Mouse (Mus musculus): Measurements from ENCODE around the gene Igsf3. TPM values are rescaled to one million over a fixed set of nuclear protein-coding genes. Genes with fewer than 3 reads are reported as not detected.

Igsf3 gene
- total RNA-seq, 2 experiments from 2014 or later, result 6.6 to 10.6 TPM

- intact Hi-C loops (cut with DNase I; ENCODE audit: low total_unique reads), result no loop called here
- DNase-seq, result no peak
These were observed 53.9 kb downstream of the Igsf3 start for GRCm38 (mm10) chr3:101430755-101431115.

GRCm38 (mm10) chr3:101435672-101436071, 58.8 kb downstream of the Igsf3 start:
- intact Hi-C loops (cut with DNase I; ENCODE audit: low total_unique reads), result no loop called here
- no peak for DNase-seq

- DNase-seq, result no peak
- intact Hi-C loops (cut with DNase I; ENCODE audit: low total_unique reads), result no loop called here
These were observed 59.6 kb downstream of the Igsf3 start for GRCm38 (mm10) chr3:101436469-101436868.

GRCm38 (mm10) chr3:101437021-101437563, 60.2 kb downstream of the Igsf3 start:
- DNase-seq, result no peak
- intact Hi-C loops (cut with DNase I; ENCODE audit: low total_unique reads), result no loop called here

- intact Hi-C loops (cut with DNase I; ENCODE audit: low total_unique reads), result no loop called here
These were observed 66.5 kb downstream of the Igsf3 start for GRCm38 (mm10) chr3:101443265-101443881.

GRCm38 (mm10) chr3:101444437-101444836, 67.6 kb downstream of the Igsf3 start:
- intact Hi-C loops (cut with DNase I; ENCODE audit: low total_unique reads), result no loop called here
- no peak for DNase-seq

More at GRCm38 (mm10) chr3:101443265-101443881, 66.5 kb downstream of the Igsf3 start:
- DNase-seq, result no peak

GRCm38 (mm10) chr3:101447239-101447638, 70.4 kb downstream of the Igsf3 start:
- intact Hi-C loops (cut with DNase I; ENCODE audit: low total_unique reads), result no loop called here
- no peak for DNase-seq

GRCm38 (mm10) chr3:101448765-101449164, 71.9 kb downstream of the Igsf3 start:
- no peak for DNase-seq
- intact Hi-C loops (cut with DNase I; ENCODE audit: low total_unique reads), result no loop called here

GRCm38 (mm10) chr3:101450811-101451428, 74.0 kb downstream of the Igsf3 start:
- no peak for DNase-seq
- intact Hi-C loops (cut with DNase I; ENCODE audit: low total_unique reads), result loop anchor here (10.0 kb wide), 1 partner anchor 486 kb away; the partner anchor contains the start of gene Ttf2

- intact Hi-C loops (cut with DNase I; ENCODE audit: low total_unique reads), result loop anchor here (5.0 kb wide), 1 partner anchor 158 kb away; no protein-coding TSS in a partner anchor
- no peak for DNase-seq
These were observed 83.7 kb downstream of the Igsf3 start for GRCm38 (mm10) chr3:101460618-101461017.

GRCm38 (mm10) chr3:101461046-101461445, 84.2 kb downstream of the Igsf3 start:
- no peak for DNase-seq
- intact Hi-C loops (cut with DNase I; ENCODE audit: low total_unique reads), result loop anchor here (5.0 kb wide), 1 partner anchor 159 kb away; no protein-coding TSS in a partner anchor

- no peak for DNase-seq
- intact Hi-C loops (cut with DNase I; ENCODE audit: low total_unique reads), result loop anchor here (5.0 kb wide), 1 partner anchor 160 kb away; no protein-coding TSS in a partner anchor
These were observed 84.9 kb downstream of the Igsf3 start for GRCm38 (mm10) chr3:101461816-101462215.

GRCm38 (mm10) chr3:101462294-101462693, 85.4 kb downstream of the Igsf3 start:
- intact Hi-C loops (cut with DNase I; ENCODE audit: low total_unique reads), result loop anchor here (5.0 kb wide), 1 partner anchor 160 kb away; no protein-coding TSS in a partner anchor

GRCm38 (mm10) chr3:101463491-101463890, 86.6 kb downstream of the Igsf3 start:
- no peak for DNase-seq
- intact Hi-C loops (cut with DNase I; ENCODE audit: low total_unique reads), result loop anchor here (5.0 kb wide), 1 partner anchor 161 kb away; no protein-coding TSS in a partner anchor

More at GRCm38 (mm10) chr3:101462294-101462693, 85.4 kb downstream of the Igsf3 start:
- DNase-seq, result peak; percentile 71

GRCm38 (mm10) chr3:101469675-101470074, 92.8 kb downstream of the Igsf3 start:
- DNase-seq, result no peak
- intact Hi-C loops (cut with DNase I; ENCODE audit: low total_unique reads), result no loop called here

GRCm38 (mm10) chr3:101471881-101472280, 95.0 kb downstream of the Igsf3 start:
- DNase-seq, result no peak
- intact Hi-C loops (cut with DNase I; ENCODE audit: low total_unique reads), result no loop called here

GRCm38 (mm10) chr3:101481951-101482350, 105.1 kb downstream of the Igsf3 start:
- no peak for DNase-seq
- intact Hi-C loops (cut with DNase I; ENCODE audit: low total_unique reads), result no loop called here

GRCm38 (mm10) chr3:101483256-101483983, 106.5 kb downstream of the Igsf3 start:
- no peak for DNase-seq
- intact Hi-C loops (cut with DNase I; ENCODE audit: low total_unique reads), result no loop called here

- intact Hi-C loops (cut with DNase I; ENCODE audit: low total_unique reads), result no loop called here
- DNase-seq, result no peak
These were observed 109.3 kb downstream of the Igsf3 start for GRCm38 (mm10) chr3:101486054-101486765.
